Mouse (Mus musculus): Measurements from ENCODE around the gene Dpy19l3.

Dpy19l3 gene

GRCm38 (mm10) chr7:35636874-35637273, 117.4 kb downstream of the Dpy19l3 start:
- DNase-seq (ENCODE audit: low spot score) = no peak

GRCm38 (mm10) chr7:35636229-35636628, 118.0 kb downstream of the Dpy19l3 start:
- peak; percentile 67 for DNase-seq (ENCODE audit: low spot score)
